Mouse (Mus musculus) cerebellum, adult 2 months (tissue): ENCODE data around the gene Chaf1a.

Source experiments
- CTCF ChIP-seq: fragments of 200-500 bp; IDR thresholded peaks from 2 replicates; pipeline ENCODE4 v1.5.1; 2011; ENCODE audit warnings: low read depth, mild to moderate bottlenecking, control low read depth, low read length, moderate library complexity, borderline replicate concordance; ENCODE audit not compliant: insufficient read depth
- POLR2A ChIP-seq: fragments of 200-500 bp; IDR thresholded peaks from 2 replicates; pipeline ENCODE4 v1.6.1; 2011; ENCODE audit warnings: low read length, control low read depth, borderline replicate concordance; ENCODE audit not compliant: insufficient read depth

GRCm38 (mm10) chr17:56112743-56113142, 72.5 kb downstream of the Chaf1a start:
- no peak for TF ChIP-seq CTCF
- no peak for TF ChIP-seq POLR2A
